Mouse (Mus musculus): ENCODE results near the gene E130114P18Rik. TPM values are rescaled to one million over a fixed set of nuclear protein-coding genes. Genes with fewer than 3 reads are reported as not detected.
A peak's percentile ranks its signal among the peaks of the same experiment; 100 is the strongest.

E130114P18Rik gene
- total RNA-seq, 2 experiments from 2014 or later: 7.9 to 9.2 TPM

GRCm38 (mm10) chr4:97618668-97619373 lies 159.1 kb downstream of the E130114P18Rik start:
- DNase-seq (ENCODE audit: extremely low spot score in 1 of 2, low spot score in 1 of 2): peak; percentile 30 to 42

- no peak for DNase-seq (ENCODE audit: extremely low spot score in 1 of 2, low spot score in 1 of 2)
These were observed 162.8 kb downstream of the E130114P18Rik start for GRCm38 (mm10) chr4:97615031-97615430.

GRCm38 (mm10) chr4:97611251-97611847 lies 166.5 kb downstream of the E130114P18Rik start:
- peak; percentile 36 to 53 for DNase-seq (ENCODE audit: extremely low spot score in 1 of 2, low spot score in 1 of 2)

GRCm38 (mm10) chr4:97609831-97610727 lies 167.8 kb downstream of the E130114P18Rik start:
- no peak for DNase-seq (ENCODE audit: extremely low spot score in 1 of 2, low spot score in 1 of 2)

- no peak for DNase-seq (ENCODE audit: extremely low spot score in 1 of 2, low spot score in 1 of 2)
These were observed 168.5 kb downstream of the E130114P18Rik start for GRCm38 (mm10) chr4:97609329-97609728.

- DNase-seq (ENCODE audit: extremely low spot score in 1 of 2, low spot score in 1 of 2): no peak
These were observed 169.2 kb downstream of the E130114P18Rik start for GRCm38 (mm10) chr4:97608728-97609127.

GRCm38 (mm10) chr4:97608134-97608533 lies 169.7 kb downstream of the E130114P18Rik start:
- no peak for DNase-seq (ENCODE audit: extremely low spot score in 1 of 2, low spot score in 1 of 2)

- no peak for DNase-seq (ENCODE audit: extremely low spot score in 1 of 2, low spot score in 1 of 2)
These were observed 170.7 kb downstream of the E130114P18Rik start for GRCm38 (mm10) chr4:97607169-97607568.

- DNase-seq (ENCODE audit: extremely low spot score in 1 of 2, low spot score in 1 of 2): no peak
These were observed 171.4 kb downstream of the E130114P18Rik start for GRCm38 (mm10) chr4:97606524-97606923.

GRCm38 (mm10) chr4:97602579-97602978 lies 175.3 kb downstream of the E130114P18Rik start:
- no peak for DNase-seq (ENCODE audit: extremely low spot score in 1 of 2, low spot score in 1 of 2)

- no peak for DNase-seq (ENCODE audit: extremely low spot score in 1 of 2, low spot score in 1 of 2)
These were observed 176.7 kb downstream of the E130114P18Rik start for GRCm38 (mm10) chr4:97600875-97601835.

GRCm38 (mm10) chr4:97597443-97597842 lies 180.4 kb downstream of the E130114P18Rik start:
- DNase-seq (ENCODE audit: extremely low spot score in 1 of 2, low spot score in 1 of 2): no peak

GRCm38 (mm10) chr4:97596348-97596747 lies 181.5 kb downstream of the E130114P18Rik start:
- no peak for DNase-seq (ENCODE audit: extremely low spot score in 1 of 2, low spot score in 1 of 2)

GRCm38 (mm10) chr4:97593869-97594268 lies 184.0 kb downstream of the E130114P18Rik start:
- no peak for DNase-seq (ENCODE audit: extremely low spot score in 1 of 2, low spot score in 1 of 2)

GRCm38 (mm10) chr4:97589790-97590189 lies 188.1 kb downstream of the E130114P18Rik start:
- DNase-seq (ENCODE audit: extremely low spot score in 1 of 2, low spot score in 1 of 2): no peak

- DNase-seq (ENCODE audit: extremely low spot score in 1 of 2, low spot score in 1 of 2): no peak
These were observed 190.4 kb downstream of the E130114P18Rik start for GRCm38 (mm10) chr4:97587412-97588010.

GRCm38 (mm10) chr4:97585170-97585569 lies 192.7 kb downstream of the E130114P18Rik start:
- no peak for DNase-seq (ENCODE audit: extremely low spot score in 1 of 2, low spot score in 1 of 2)

GRCm38 (mm10) chr4:97584445-97585130 lies 193.3 kb downstream of the E130114P18Rik start:
- no peak for DNase-seq (ENCODE audit: extremely low spot score in 1 of 2, low spot score in 1 of 2)
